Mouse (Mus musculus): ENCODE measurements around the gene Cers3. TPM values are rescaled to one million over a fixed set of nuclear protein-coding genes. Genes with fewer than 3 reads are reported as not detected.

Cers3 gene
- polyA plus RNA-seq, 1 experiment = 0.13 TPM

DNA sequence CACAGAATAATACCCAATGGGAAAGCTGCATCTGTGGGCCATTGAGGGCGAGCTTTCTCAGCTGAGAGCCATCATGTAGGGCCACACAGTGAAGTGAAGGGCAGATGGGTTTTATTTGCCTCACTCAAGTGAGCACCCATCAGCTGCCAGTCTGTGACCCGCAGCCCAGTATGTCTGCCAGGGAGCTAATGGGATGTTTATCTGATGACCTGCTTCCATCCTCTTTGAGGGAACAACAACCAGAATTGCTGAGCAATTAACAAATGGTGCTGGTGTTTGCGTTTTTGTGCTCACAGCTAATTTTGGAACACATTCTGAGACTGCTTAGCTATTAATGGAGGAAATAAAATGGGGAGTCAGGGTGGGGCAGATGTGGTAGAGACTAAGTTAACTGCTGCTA, 108.9 kb downstream of the Cers3 start:
- Histone ChIP-seq H3K27me3 (ENCODE audit: control insufficient read depth, insufficient read depth, insufficient read length) (peaks cover 30% of the 10 kb centered on the region), H3K79me3 (ENCODE audit: low read depth) (no peaks in the 10 kb centered on the region), H3ac (ENCODE audit: control insufficient read depth, insufficient read length, low read depth) (no peak overlapping the region), H3K36me3 (ENCODE audit: control insufficient read depth, insufficient read depth) (no peaks in the 10 kb centered on the region), H3K79me2 (ENCODE audit: control insufficient read depth, insufficient read depth) (no peaks in the 10 kb centered on the region), H3K4me3 (ENCODE audit: insufficient read depth, poor library complexity, severe bottlenecking) (no peak overlapping the region)
- TF ChIP-seq USF1 (IDR thresholded peaks at IDR 0.05; ENCODE audit: low read depth) (no peak), MAX (IDR thresholded peaks at IDR 0.05) (no peak)

- H3K79me2 ChIP-seq (ENCODE audit: control insufficient read depth, insufficient read depth) = no peaks in the 10 kb centered on the region
- no peaks in the 10 kb centered on the region for H3K36me3 ChIP-seq (ENCODE audit: control insufficient read depth, insufficient read depth)
- no peaks in the 10 kb centered on the region for H3K79me3 ChIP-seq (ENCODE audit: low read depth)
- peaks cover 5% of the 10 kb centered on the region for H3K27me3 ChIP-seq (ENCODE audit: control insufficient read depth, insufficient read depth, insufficient read length)
- H3ac ChIP-seq (ENCODE audit: control insufficient read depth, insufficient read length, low read depth) = no peak overlapping the region
- TF ChIP-seq MAX (IDR thresholded peaks at IDR 0.05) = no peak
- no peak overlapping the region for H3K4me3 ChIP-seq (ENCODE audit: insufficient read depth, poor library complexity, severe bottlenecking)
Measured at GRCm38 (mm10) chr7:66857610-66858009, 114.3 kb downstream of the Cers3 start.

DNA sequence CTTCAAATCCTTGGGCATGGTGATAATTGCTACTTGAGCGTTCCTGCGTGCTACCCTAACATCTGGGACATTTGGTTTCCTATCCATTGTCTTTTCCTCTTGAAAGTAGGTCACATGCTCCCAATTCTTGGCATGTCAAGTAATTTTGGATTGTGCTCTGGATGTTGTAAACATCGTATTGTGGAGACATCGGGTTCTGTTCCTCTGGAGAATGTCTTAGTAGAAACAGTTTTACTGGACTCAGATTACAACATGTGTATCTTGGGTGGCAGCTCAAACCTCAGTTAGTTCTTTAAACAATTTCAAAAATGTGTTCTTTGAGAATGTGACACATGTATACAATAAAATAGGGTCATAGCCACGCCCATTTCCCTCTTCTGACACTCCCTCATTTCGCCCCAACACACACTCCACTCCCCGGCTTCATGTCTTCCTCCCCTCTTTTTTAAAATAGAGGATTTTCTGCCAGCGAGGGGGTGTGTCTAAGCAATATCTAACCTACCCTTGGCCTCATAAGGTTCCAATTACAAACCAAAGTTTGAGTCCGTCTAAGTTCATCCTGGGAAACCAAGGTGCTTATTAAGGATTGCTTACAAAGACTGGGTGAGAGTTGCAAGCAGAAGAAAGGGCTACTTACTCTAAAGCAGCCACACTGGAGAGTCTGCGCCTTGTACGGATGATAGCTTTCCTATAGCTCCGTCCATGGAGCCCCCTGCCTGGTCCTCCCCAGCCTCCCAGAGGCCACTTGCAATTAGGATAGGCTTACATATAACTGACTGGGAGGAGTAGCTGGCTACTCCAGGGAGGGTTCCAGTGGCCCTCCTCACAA, 115.2 kb downstream of the Cers3 start:
- Histone ChIP-seq H3K79me3 (ENCODE audit: low read depth) (no peaks in the 10 kb centered on the region), H3K27me3 (ENCODE audit: control insufficient read depth, insufficient read depth, insufficient read length) (peaks cover 5% of the 10 kb centered on the region), H3K4me3 (ENCODE audit: insufficient read depth, poor library complexity, severe bottlenecking) (no peak overlapping the region), H3K79me2 (ENCODE audit: control insufficient read depth, insufficient read depth) (no peaks in the 10 kb centered on the region), H3K36me3 (ENCODE audit: control insufficient read depth, insufficient read depth) (no peaks in the 10 kb centered on the region), H3ac (ENCODE audit: control insufficient read depth, insufficient read length, low read depth) (no peak overlapping the region)
- TF ChIP-seq CEBPB (IDR thresholded peaks at IDR 0.05; ENCODE audit: low read depth) (no peak), USF1 (IDR thresholded peaks at IDR 0.05; ENCODE audit: low read depth) (no peak), MYOG (IDR thresholded peaks at IDR 0.05; ENCODE audit: control insufficient read depth, extremely low read depth, insufficient read length) (no peak)

DNA sequence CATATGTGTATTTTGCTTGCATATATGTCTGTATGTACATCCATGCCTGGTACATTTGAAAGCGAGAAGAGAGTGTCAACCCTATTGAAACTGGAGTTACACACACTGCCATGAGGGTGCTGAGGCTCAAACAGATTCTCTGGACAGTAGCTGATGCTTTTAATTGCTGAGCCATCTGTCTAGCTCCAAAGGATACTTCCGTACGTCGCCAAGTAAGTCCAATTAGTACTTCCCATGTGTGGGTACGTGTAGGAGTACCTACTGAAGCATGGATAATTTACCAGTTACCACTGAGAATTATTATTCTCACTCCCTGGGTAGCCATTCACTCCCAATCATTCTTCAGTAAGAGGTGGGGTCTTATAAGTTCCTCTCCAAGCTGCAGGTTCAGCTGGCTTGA, 115.9 kb downstream of the Cers3 start:
- H3K27me3 ChIP-seq (ENCODE audit: control insufficient read depth, insufficient read depth, insufficient read length) = peaks cover 5% of the 10 kb centered on the region
- no peak overlapping the region for H3ac ChIP-seq (ENCODE audit: control insufficient read depth, insufficient read length, low read depth)
- no peaks in the 10 kb centered on the region for H3K36me3 ChIP-seq (ENCODE audit: control insufficient read depth, insufficient read depth)
- no peaks in the 10 kb centered on the region for H3K79me3 ChIP-seq (ENCODE audit: low read depth)
- no peak for TF ChIP-seq MYOG (IDR thresholded peaks at IDR 0.05; ENCODE audit: control insufficient read depth, extremely low read depth, insufficient read length)
- no peak for TF ChIP-seq MAX (IDR thresholded peaks at IDR 0.05)
- no peak for TF ChIP-seq FOSL1 (IDR thresholded peaks at IDR 0.05; ENCODE audit: insufficient read depth, low read length, poor library complexity, severe bottlenecking)
- no peak for TF ChIP-seq CTCF (IDR thresholded peaks at IDR 0.05; ENCODE audit: control insufficient read depth, insufficient read depth, insufficient read length)
- no peak for TF ChIP-seq USF1 (IDR thresholded peaks at IDR 0.05; ENCODE audit: low read depth)
- TF ChIP-seq MYOD1 (IDR thresholded peaks at IDR 0.05; ENCODE audit: control insufficient read depth, insufficient read length, low read depth) = no peak
- no peak for TF ChIP-seq CEBPB (IDR thresholded peaks at IDR 0.05; ENCODE audit: low read depth)
- H3K4me3 ChIP-seq (ENCODE audit: insufficient read depth, poor library complexity, severe bottlenecking) = no peak overlapping the region
- no peaks in the 10 kb centered on the region for H3K79me2 ChIP-seq (ENCODE audit: control insufficient read depth, insufficient read depth)

GRCm38 (mm10) chr7:66866944-66867718, 123.8 kb downstream of the Cers3 start:
- Histone ChIP-seq H3K27me3 (ENCODE audit: control insufficient read depth, insufficient read depth, insufficient read length) (peaks cover 6% of the 10 kb centered on the region), H3K79me2 (ENCODE audit: control insufficient read depth, insufficient read depth) (no peaks in the 10 kb centered on the region), H3K79me3 (ENCODE audit: low read depth) (no peaks in the 10 kb centered on the region), H3K4me3 (ENCODE audit: insufficient read depth, poor library complexity, severe bottlenecking) (no peak overlapping the region), H3ac (ENCODE audit: control insufficient read depth, insufficient read length, low read depth) (no peak overlapping the region), H3K36me3 (ENCODE audit: control insufficient read depth, insufficient read depth) (no peaks in the 10 kb centered on the region)
- TF ChIP-seq USF1 (IDR thresholded peaks at IDR 0.05; ENCODE audit: low read depth) (no peak), FOSL1 (IDR thresholded peaks at IDR 0.05; ENCODE audit: insufficient read depth, low read length, poor library complexity, severe bottlenecking) (no peak), CTCF (IDR thresholded peaks at IDR 0.05; ENCODE audit: control insufficient read depth, insufficient read depth, insufficient read length) (no peak), MAX (IDR thresholded peaks at IDR 0.05) (no peak), CEBPB (IDR thresholded peaks at IDR 0.05; ENCODE audit: low read depth) (no peak), MYOD1 (IDR thresholded peaks at IDR 0.05; ENCODE audit: control insufficient read depth, insufficient read length, low read depth) (no peak)

GRCm38 (mm10) chr7:66867719-66868501, 124.6 kb downstream of the Cers3 start:
- no peak for TF ChIP-seq USF1 (IDR thresholded peaks at IDR 0.05; ENCODE audit: low read depth)
- TF ChIP-seq MYOD1 (IDR thresholded peaks at IDR 0.05; ENCODE audit: control insufficient read depth, insufficient read length, low read depth) = no peak
- TF ChIP-seq MAX (IDR thresholded peaks at IDR 0.05) = no peak
- TF ChIP-seq FOSL1 (IDR thresholded peaks at IDR 0.05; ENCODE audit: insufficient read depth, low read length, poor library complexity, severe bottlenecking) = no peak
- no peak for TF ChIP-seq CTCF (IDR thresholded peaks at IDR 0.05; ENCODE audit: control insufficient read depth, insufficient read depth, insufficient read length)
- TF ChIP-seq MYOG (IDR thresholded peaks at IDR 0.05; ENCODE audit: control insufficient read depth, extremely low read depth, insufficient read length) = no peak
- no peaks in the 10 kb centered on the region for H3K79me2 ChIP-seq (ENCODE audit: control insufficient read depth, insufficient read depth)
- H3ac ChIP-seq (ENCODE audit: control insufficient read depth, insufficient read length, low read depth) = no peak overlapping the region
- peaks cover 9% of the 10 kb centered on the region for H3K27me3 ChIP-seq (ENCODE audit: control insufficient read depth, insufficient read depth, insufficient read length)
- H3K79me3 ChIP-seq (ENCODE audit: low read depth) = no peaks in the 10 kb centered on the region
- H3K36me3 ChIP-seq (ENCODE audit: control insufficient read depth, insufficient read depth) = no peaks in the 10 kb centered on the region
- no peak overlapping the region for H3K4me3 ChIP-seq (ENCODE audit: insufficient read depth, poor library complexity, severe bottlenecking)

All from C2C12 (cell line).